Comparison of ENCODE assay signal across 8 mouse cellular contexts in genomic region chr4:123593664-123594063, GRCm38 (mm10).
A peak's percentile ranks its signal among the peaks of the same experiment; 100 is the strongest.
DNase-seq lines count a peak whose midpoint lies in the region; ATAC-seq and TF ChIP-seq lines count a peak whose summit lies in the region.

No protein-coding gene starts in this region.

- WGBS in limb, embryonic 11.5 days: 46% methylated on average over 3 of the region's 3 CpGs
- WGBS in limb, embryonic 10.5 days: 67% methylated on average over 3 of the region's 3 CpGs
- 36% methylated on average over 3 of the region's 3 CpGs for WGBS in limb, embryonic 12.5 days
- 23% methylated on average over 3 of the region's 3 CpGs for WGBS in olfactory bulb, adult 2 months

- no peaks in the 10 kb centered on the region for H3K9me3 ChIP-seq in limb, embryonic 11.5 days (ENCODE audit: control insufficient read depth, low read length)
- H3K9me3 ChIP-seq in limb, embryonic 10.5 days (replicated peaks): no peaks in the 10 kb centered on the region
- no peaks in the 10 kb centered on the region for H3K9me3 ChIP-seq in limb, embryonic 12.5 days

- no peak overlapping the region for H3K4me2 ChIP-seq in limb, embryonic 11.5 days (ENCODE audit: low read depth, severe bottlenecking)
- peak overlapping the region; percentile 24; the same call in 1 of the 2 replicates for H3K4me2 ChIP-seq in limb, embryonic 12.5 days

- TF ChIP-seq CTCF in olfactory bulb, adult 2 months (IDR thresholded peaks at IDR 0.05; ENCODE audit: insufficient read depth, low read depth, low read length): no peak

- 0 out of 2 replicates have a peak, but pooled peaks have one; percentile 65 for ATAC-seq in limb, embryonic 11.5 days (ENCODE audit: insufficient number of reproducible peaks, low FRiP score, low TSS enrichment, low read depth)
- peak; percentile 69; the same call in 1 of the 2 replicates for ATAC-seq in limb, embryonic 12.5 days (ENCODE audit: insufficient number of reproducible peaks, insufficient read depth, low FRiP score, low TSS enrichment, low read depth)

- no peaks in the 10 kb centered on the region for H3K27me3 ChIP-seq in limb, embryonic 11.5 days (ENCODE audit: control insufficient read depth, insufficient read depth, low read length)
- no peaks in the 10 kb centered on the region for H3K27me3 ChIP-seq in limb, embryonic 10.5 days (ENCODE audit: low read depth, poor library complexity, severe bottlenecking)
- H3K27me3 ChIP-seq in limb, embryonic 12.5 days: no peaks in the 10 kb centered on the region

- TF ChIP-seq POLR2A in olfactory bulb, adult 2 months (IDR thresholded peaks at IDR 0.05; ENCODE audit: insufficient read depth, low read depth, low read length): no peak

- H3K9ac ChIP-seq in limb, embryonic 11.5 days (ENCODE audit: low read length): no peak overlapping the region
- H3K9ac ChIP-seq in limb, embryonic 12.5 days (replicated peaks): no peak overlapping the region

- no peaks in the 10 kb centered on the region for H3K36me3 ChIP-seq in limb, embryonic 11.5 days (ENCODE audit: control insufficient read depth, insufficient read depth, low read length)
- H3K36me3 ChIP-seq in limb, embryonic 10.5 days: no peaks in the 10 kb centered on the region
- H3K36me3 ChIP-seq in limb, embryonic 12.5 days: no peaks in the 10 kb centered on the region

- peak overlapping the region; percentile 15; the same call in 1 of the 2 replicates for H3K27ac ChIP-seq in limb, embryonic 11.5 days (replicated peaks; ENCODE audit: low read depth, low read length)
- H3K27ac ChIP-seq in limb, embryonic 10.5 days: no peak overlapping the region
- peak overlapping the region; percentile 73 for H3K27ac ChIP-seq in limb, embryonic 12.5 days
- H3K27ac ChIP-seq in olfactory bulb, adult 2 months (ENCODE audit: insufficient read depth, low read depth, low read length): peak overlapping the region; percentile 2

- DNase-seq in limb, embryonic 11.5 days (ENCODE audit: low spot score): no peak
- no peak for DNase-seq in limb, embryonic 10.5 days (ENCODE audit: low spot score)
- peak; percentile 96 for DNase-seq in heart, adult 11 months
- no peak for DNase-seq in layer of hippocampus, adult 9-10 months (ENCODE audit: low spot score)
- DNase-seq in layer of hippocampus, postnatal 25 days (ENCODE audit: extremely low spot score in 1 of 2, low spot score in 1 of 2): no peak
- no peak for DNase-seq in frontal cortex, postnatal 36 days (ENCODE audit: low spot score in 2 of 2)

- H3K4me3 ChIP-seq in limb, embryonic 11.5 days (ENCODE audit: low read depth, low read length): no peak overlapping the region
- H3K4me3 ChIP-seq in limb, embryonic 10.5 days: no peak overlapping the region
- no peak overlapping the region for H3K4me3 ChIP-seq in limb, embryonic 12.5 days (replicated peaks)
- no peak overlapping the region for H3K4me3 ChIP-seq in olfactory bulb, adult 2 months (ENCODE audit: insufficient read depth, low read depth, low read length)

- H3K4me1 ChIP-seq in limb, embryonic 11.5 days (ENCODE audit: control insufficient read depth, insufficient read depth, low read length): peaks cover 21% of the 10 kb centered on the region
- H3K4me1 ChIP-seq in limb, embryonic 10.5 days: peaks cover 30% of the 10 kb centered on the region
- peaks cover 50% of the 10 kb centered on the region for H3K4me1 ChIP-seq in limb, embryonic 12.5 days (replicated peaks)
- H3K4me1 ChIP-seq in olfactory bulb, adult 2 months (ENCODE audit: control insufficient read depth, insufficient read depth, low read length): peaks cover 23% of the 10 kb centered on the region
